Mouse (Mus musculus): ENCODE data around the gene Eng.

DNA sequence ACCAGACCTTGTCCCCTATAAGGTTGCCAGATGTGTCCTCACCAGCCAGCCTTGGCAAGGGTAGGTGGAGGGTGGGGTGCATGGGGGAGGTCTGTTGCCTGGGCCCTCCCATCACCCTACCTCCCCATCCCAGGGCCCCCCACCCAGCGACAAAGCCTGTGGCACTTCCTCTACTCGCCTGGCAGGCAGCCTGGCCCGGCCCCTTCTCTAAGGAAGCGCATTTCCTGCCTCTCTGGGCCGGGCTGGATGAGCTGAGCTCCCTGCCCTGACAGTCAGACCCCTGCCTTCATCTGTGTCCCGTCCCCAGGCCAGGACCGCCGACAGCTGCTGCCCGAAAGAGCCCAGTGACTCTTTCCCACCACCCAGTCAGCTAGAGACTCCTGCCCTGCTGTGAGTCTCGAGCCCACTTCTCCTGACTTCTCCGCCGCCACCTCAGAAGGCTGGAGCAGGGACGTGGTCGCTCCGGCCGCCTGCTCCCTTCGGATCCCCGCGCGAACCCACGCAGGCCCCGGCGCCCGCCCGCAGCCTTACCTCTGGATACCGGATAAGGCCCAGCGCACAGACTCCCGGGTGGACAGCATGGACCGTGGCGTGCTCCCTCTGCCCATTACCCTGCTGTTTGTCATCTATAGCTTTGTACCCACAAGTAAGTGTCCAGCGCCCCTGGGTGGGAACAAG lies at the start of gene Eng:
- TF ChIP-seq E2F4 (IDR thresholded peaks at IDR 0.05; ENCODE audit: insufficient read depth) (no peak), MAX (IDR thresholded peaks at IDR 0.05; ENCODE audit: low read depth) (no peak), MYOD1 (IDR thresholded peaks at IDR 0.05; ENCODE audit: control insufficient read depth in 1 of 3, insufficient read length in 2 of 3, low read depth in 2 of 3) (no peak), POLR2A (IDR thresholded peaks at IDR 0.05; ENCODE audit: insufficient read length, low read depth) (no peak), SRF (IDR thresholded peaks at IDR 0.05; ENCODE audit: control insufficient read depth, insufficient read length, low read depth) (no peak)
